Mouse (Mus musculus) erythroblast, embryonic 14.5 days (primary cell): ENCODE results near the gene Pdcd2l. TPM values are rescaled to one million over a fixed set of nuclear protein-coding genes. Genes with fewer than 3 reads are reported as not detected.
A peak's percentile ranks its signal among the peaks of the same experiment; 100 is the strongest.

ENCODE experiments used
- H3K27me3 ChIP-seq: 2 replicates; pipeline ENCODE4 v1.6.1; 2012; ENCODE audit warnings: inconsistent platforms; ENCODE audit not compliant: control insufficient read depth
- H3K36me3 ChIP-seq: 2 replicates; pipeline ENCODE4 v1.6.1; 2012; ENCODE audit warnings: mild to moderate bottlenecking, inconsistent platforms; ENCODE audit not compliant: control insufficient read depth
- H3K4me1 ChIP-seq: 2 replicates; pipeline ENCODE4 v1.6.1; 2012; ENCODE audit warnings: inconsistent platforms; ENCODE audit not compliant: control insufficient read depth
- H3K4me3 ChIP-seq: replicated peaks from 2 replicates; pipeline ENCODE3; 2012; ENCODE audit warnings: moderate library complexity, mild to moderate bottlenecking, inconsistent platforms
- H3K9me3 ChIP-seq: 2 replicates; pipeline ENCODE4 v1.6.1; 2012; ENCODE audit warnings: low read length, inconsistent platforms, mixed read lengths; ENCODE audit not compliant: control insufficient read depth
- GATA1 ChIP-seq: IDR thresholded peaks from 2 replicates; pipeline ENCODE4 v1.6.1; 2012; ENCODE audit warnings: low read length, inconsistent platforms, mixed read lengths
- TAL1 ChIP-seq: IDR thresholded peaks from 3 replicates; pipeline ENCODE4 v1.6.1; 2012; ENCODE audit warnings: low read length, inconsistent platforms, mixed read lengths
- polyA plus RNA-seq: library from polyadenylated mRNA; stranded (reverse); fragments of >175 nt; gene quantifications from 2 replicates; pipeline ENCODE4 v1.2.3, GENCODE M21; 2012

The Pdcd2l gene
- 0.42 and 0.52 TPM in 2 replicates for polyA plus RNA-seq

DNA sequence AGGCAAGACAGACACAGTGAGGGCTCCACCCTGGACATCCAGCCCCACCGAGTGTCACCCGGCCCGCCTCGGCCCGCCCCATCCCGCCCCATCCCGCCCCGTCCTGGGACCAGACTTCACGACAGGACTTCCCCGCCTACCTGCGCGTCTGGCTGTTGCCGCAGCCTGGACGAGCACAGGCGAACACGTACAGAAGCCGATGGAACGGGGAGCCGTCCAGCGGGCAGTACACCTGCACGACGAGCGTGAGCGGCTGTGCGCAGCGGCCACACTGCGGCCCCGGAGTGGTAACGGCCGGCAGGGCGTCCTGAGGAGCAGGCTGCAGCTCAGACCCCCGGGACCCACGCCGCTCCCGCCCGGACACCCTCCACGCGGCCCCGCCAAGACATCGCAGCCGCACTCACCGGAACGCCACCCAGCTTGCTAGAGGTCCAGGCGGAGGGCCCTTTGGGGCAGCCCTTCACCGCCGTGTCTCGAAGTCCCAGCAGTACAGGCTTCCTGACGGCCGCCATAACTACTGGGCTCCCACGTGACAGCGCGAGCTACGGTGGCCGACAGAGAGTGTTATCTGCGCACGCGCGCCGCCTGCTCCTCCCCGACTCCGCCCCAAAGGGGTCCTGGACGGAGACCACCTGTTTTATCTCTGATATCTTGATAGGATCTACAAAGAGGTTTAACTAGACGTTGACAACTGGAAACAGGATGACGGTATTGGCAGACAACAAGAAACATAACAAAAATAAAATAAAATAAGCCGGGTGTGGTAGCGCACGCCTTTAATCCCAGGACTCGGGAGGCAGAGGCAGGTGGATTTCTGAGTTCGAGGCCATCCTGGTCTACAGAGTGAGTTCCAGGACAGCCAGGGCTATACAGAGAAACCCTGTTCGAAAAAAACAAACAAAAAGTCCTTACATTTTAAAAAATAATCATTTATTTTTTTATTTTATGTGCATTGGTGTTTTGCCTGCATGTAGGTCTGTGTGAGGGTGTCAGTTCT is at the start of gene Pdcd2l:
Gene Pdcd2l, minus strand, starts transcription at position 530 of the 997 bp plus-strand sequence.
- Histone ChIP-seq H3K27me3 (no peaks in the 10 kb centered on the region), H3K36me3 (peaks cover 27% of the 10 kb centered on the region), H3K9me3 (no peaks in the 10 kb centered on the region), H3K4me1 (peaks cover 22% of the 10 kb centered on the region), H3K4me3 (peak within 1 kb of the TSS; percentile 68)
- no peak for TF ChIP-seq TAL1

DNA sequence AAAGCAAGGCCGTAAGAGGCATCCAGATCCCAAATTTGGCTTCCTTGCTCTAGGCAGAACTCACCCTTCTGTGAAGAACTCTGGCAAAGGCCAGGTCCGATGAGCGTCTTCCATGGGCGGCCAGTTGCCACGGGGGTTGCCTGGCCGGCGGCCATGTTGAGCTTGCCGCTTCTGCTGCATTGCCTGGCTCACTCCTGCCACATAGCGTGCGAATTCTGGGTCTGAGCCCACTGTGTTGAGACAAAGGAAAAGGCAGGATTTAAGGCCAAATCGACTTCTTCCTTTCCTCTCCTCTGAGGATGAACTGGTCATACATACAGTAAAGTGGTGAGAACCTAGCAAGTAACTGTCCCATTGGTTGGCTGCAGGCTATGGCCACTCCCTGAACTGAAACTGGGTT is 45.7 kb upstream of the Pdcd2l start:
- no peaks in the 10 kb centered on the region for H3K9me3 ChIP-seq
- no peak overlapping the region for H3K4me3 ChIP-seq
- peaks cover 91% of the 10 kb centered on the region for H3K36me3 ChIP-seq
- no peaks in the 10 kb centered on the region for H3K4me1 ChIP-seq
- TF ChIP-seq TAL1 = no peak
- no peak for TF ChIP-seq GATA1
- no peaks in the 10 kb centered on the region for H3K27me3 ChIP-seq

DNA sequence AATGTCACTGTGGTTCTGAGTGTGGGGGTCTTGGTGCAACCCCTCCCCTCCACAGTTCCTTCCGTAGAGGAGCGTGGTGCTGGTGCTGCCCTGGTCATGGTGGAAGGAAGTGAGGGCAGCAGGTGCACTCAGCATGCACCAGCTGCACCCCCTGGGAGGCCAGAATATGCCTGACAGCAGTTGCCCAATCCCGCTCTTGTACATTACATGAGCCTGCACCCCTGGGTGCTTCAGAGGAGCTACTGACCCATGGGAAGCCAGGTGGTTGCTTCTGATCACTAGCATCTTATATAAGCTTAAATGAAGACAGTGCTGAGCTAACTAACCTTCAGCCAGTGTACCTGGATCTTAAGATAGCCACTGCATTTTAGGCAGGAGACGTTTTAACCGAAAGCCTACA is 41.6 kb upstream of the Pdcd2l start:
- TF ChIP-seq TAL1 (no peak), GATA1 (no peak)
- Histone ChIP-seq H3K4me3 (no peak overlapping the region), H3K36me3 (peaks cover 68% of the 10 kb centered on the region), H3K27me3 (no peaks in the 10 kb centered on the region), H3K9me3 (no peaks in the 10 kb centered on the region), H3K4me1 (peaks cover 21% of the 10 kb centered on the region)

DNA sequence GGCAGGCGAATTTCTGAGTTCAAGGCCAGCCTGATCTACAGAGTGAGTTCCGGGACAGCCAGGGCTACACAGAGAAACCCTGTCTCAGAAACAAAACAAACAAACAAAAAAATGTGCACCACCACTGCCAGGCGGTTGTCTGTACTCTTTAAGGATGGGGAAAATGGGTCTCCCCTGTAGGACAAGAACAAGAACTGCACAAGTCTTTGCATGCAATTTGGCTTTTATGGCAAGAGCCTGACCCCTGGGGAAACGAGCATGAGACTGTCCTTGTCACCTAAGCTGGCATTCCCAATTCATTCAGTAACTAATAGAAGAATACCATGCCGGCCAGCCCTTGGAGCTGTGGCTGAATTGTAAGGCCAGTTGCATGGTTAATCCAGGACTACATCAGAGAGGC is 39.1 kb upstream of the Pdcd2l start:
- TF ChIP-seq GATA1 = no peak
- TF ChIP-seq TAL1 = no peak
- Histone ChIP-seq H3K36me3 (peaks cover 47% of the 10 kb centered on the region), H3K27me3 (no peaks in the 10 kb centered on the region), H3K4me3 (no peak overlapping the region), H3K4me1 (peaks cover 41% of the 10 kb centered on the region), H3K9me3 (no peaks in the 10 kb centered on the region)

DNA sequence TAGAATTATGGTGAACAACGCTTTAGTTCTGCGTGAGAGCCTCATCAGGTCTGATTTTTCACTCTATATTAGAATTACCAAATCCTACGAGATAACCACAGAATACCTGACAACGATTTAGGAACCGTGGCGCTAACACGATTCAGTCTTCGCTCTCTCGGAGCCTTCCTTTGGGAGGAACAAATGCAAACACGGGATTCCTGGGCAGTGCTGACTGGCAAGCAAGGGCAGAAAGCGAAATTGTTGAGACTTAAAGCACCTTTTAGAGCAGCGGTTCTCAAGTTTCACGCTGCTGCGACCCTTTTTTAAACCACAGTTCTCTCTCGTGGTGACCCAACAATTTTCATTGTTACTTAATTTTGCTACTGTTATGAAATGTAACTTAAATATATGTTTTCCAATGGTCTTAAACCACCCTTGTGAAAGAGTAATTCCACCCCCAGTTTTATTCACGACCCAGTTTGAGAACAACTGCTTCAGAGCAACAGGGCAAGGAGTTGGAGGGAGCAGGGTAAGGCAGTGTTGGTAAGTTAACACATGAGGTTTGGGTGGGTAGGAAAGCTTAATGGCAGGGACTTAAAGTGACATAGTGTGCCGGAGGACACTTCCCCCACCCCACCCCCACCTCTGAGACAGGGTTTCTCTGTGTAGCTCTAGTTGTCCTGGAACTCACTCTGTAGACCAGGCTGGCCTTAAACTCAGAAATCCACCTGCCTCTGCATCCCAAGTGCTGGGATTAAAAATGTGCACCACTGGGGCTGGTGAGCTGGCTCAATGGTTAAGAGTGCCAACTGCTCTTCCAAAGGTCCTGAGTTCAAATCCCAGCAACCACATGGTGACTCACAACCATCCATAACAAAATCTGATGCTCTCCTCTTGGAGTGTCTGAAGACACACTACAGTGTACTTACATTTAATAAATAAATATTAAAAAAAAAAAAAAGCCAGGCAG is 38.4 kb upstream of the Pdcd2l start:
- Histone ChIP-seq H3K27me3 (no peaks in the 10 kb centered on the region), H3K9me3 (no peaks in the 10 kb centered on the region), H3K4me1 (peaks cover 49% of the 10 kb centered on the region), H3K36me3 (peaks cover 39% of the 10 kb centered on the region), H3K4me3 (peak overlapping the region; percentile 76)
- TF ChIP-seq GATA1 = no peak
- TF ChIP-seq TAL1 = no peak

DNA sequence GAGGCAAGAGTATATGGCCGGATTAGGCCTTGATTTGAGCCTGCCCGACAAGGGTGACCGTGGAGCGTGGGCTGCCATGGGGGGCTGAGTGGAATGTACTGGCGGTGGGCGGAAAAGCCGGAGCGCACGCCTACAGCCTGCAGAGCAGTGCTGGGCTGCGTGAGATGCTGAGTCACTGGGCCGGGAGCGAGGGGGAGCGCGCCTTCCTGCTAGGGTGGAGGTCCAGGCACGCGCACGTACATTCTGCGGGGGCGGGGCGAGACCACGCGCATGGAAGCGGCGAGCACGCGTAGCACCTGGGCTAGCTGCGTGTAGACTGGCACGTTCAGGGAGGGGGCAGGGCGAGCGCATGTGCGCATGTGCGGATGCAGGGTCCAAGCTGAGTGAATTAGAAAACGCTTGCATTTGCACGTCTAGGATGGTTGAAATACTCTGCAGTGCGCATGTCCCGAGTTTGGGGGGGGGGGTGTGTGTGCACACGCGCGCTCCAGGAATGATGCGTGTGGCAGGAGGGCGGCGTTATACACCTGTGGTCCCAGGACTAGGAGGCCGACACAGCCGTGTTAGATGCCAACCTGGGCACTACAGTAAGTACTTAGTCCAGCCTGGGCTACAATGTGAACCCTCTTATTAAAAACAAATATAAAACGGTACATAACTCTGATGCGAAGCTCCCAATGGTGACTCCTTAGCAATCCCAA is 37.6 kb upstream of the Pdcd2l start:
- H3K4me1 ChIP-seq = peaks cover 57% of the 10 kb centered on the region
- H3K27me3 ChIP-seq = no peaks in the 10 kb centered on the region
- TF ChIP-seq GATA1 (no peak), TAL1 (no peak)

DNA sequence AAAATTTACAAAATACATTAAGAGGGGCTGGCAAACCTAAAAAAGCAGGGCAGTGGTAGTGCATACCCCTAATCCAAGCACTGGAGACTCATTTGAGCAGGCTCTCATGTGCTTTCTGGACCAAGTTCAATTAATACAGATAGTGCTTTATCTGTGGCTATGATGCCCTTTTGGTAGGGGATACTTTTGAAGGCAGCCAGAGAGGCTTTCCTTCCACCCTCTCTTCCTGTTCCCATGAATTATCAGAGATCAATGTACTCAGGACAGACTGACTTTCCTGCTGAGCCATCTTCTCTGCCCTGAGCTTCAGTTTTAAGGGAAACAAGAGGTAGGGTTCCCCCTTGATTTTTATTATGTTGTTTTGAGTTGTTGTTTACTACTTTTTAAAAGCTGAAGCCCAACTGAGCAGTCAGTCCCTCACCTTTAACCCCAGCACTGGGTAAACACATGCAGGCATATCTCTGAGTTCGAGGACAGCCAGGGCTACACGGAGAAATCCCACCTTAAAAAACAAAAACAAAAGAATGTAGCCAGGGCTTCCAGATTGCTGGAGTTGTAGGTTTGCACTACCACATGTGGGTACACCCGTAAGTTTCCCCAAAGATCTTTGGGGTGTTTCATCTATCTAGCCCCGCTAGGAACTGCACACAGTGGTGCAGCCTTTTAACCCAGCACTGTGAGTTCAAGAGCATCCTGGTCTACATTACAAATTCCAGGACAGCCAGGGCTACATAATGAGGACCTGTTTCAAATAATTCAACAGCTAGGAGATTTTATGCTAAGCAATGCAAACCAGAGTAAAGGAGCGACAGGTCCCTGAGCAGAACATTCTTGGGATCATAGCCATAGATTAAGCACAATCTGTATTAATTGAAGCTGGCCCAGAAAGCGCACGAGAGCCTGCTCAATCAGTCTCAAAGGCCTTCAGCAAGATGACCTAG is 36.6 kb upstream of the Pdcd2l start:
- Histone ChIP-seq H3K36me3 (peaks cover 21% of the 10 kb centered on the region), H3K9me3 (no peaks in the 10 kb centered on the region), H3K4me1 (peaks cover 66% of the 10 kb centered on the region)

More for the DNA sequence above, 37.6 kb upstream of the Pdcd2l start:
- H3K36me3 ChIP-seq = peaks cover 31% of the 10 kb centered on the region
- peak overlapping the region; percentile 76 for H3K4me3 ChIP-seq
- H3K9me3 ChIP-seq = no peaks in the 10 kb centered on the region

More for the DNA sequence above, 36.6 kb upstream of the Pdcd2l start:
- Histone ChIP-seq H3K4me3 (peak overlapping the region; percentile 76), H3K27me3 (no peaks in the 10 kb centered on the region)
- TF ChIP-seq TAL1 = no peak
- TF ChIP-seq GATA1 = no peak
